Mouse (Mus musculus): Measurements from ENCODE around the gene Foxo3.

- TF ChIP-seq CTCF (IDR thresholded peaks at IDR 0.05; ENCODE audit: extremely low read depth, insufficient read depth, low read length) (no peak), POLR2A (IDR thresholded peaks at IDR 0.05; ENCODE audit: extremely low read depth, insufficient read depth, low read length) (no peak)
Measured at GRCm38 (mm10) chr10:42251203-42251602, 25.4 kb downstream of the Foxo3 start.

All from cortical plate, adult 2 months (tissue).